Mouse (Mus musculus): ENCODE results near the gene Ptprk. TPM values are rescaled to one million over a fixed set of nuclear protein-coding genes. Genes with fewer than 3 reads are reported as not detected.

Gene Ptprk
- polyA plus RNA-seq, 1 experiment from 2014 or later = 31.1 TPM

- ATAC-seq = no peak
These were observed 270.6 kb downstream of the Ptprk start for GRCm38 (mm10) chr10:28345196-28345681.

GRCm38 (mm10) chr10:28365291-28365690, 290.7 kb downstream of the Ptprk start:
- Histone ChIP-seq H3K27me3 (replicated peaks; ENCODE audit: insufficient read depth, low read length) (no peaks in the 10 kb centered on the region), H3K4me2 (replicated peaks; ENCODE audit: low read depth, low read length) (no peak overlapping the region), H3K36me3 (ENCODE audit: insufficient read depth, low read length) (no peaks in the 10 kb centered on the region), H3K9me3 (ENCODE audit: low read length) (no peaks in the 10 kb centered on the region), H3K4me3 (ENCODE audit: low read depth, low read length) (no peak overlapping the region), H3K9ac (replicated peaks; ENCODE audit: low read depth) (no peak overlapping the region), H3K4me1 (ENCODE audit: insufficient read depth, low read depth, low read length) (no peaks in the 10 kb centered on the region; the same call in 1 of the 2 replicates), H3K27ac (ENCODE audit: low read length) (no peak overlapping the region)
- no peak for TF ChIP-seq EP300 (IDR thresholded peaks at IDR 0.05)
- TF ChIP-seq CTCF (IDR thresholded peaks at IDR 0.05) = no peak
- 89% methylated on average over 6 of the region's 6 CpGs for WGBS
- no peak for DNase-seq (ENCODE audit: low spot score)
- no peak for ATAC-seq

More at GRCm38 (mm10) chr10:28345196-28345681, 270.6 kb downstream of the Ptprk start:
- no peak overlapping the region for H3K4me3 ChIP-seq (ENCODE audit: low read depth, low read length)
- H3K4me1 ChIP-seq (ENCODE audit: insufficient read depth, low read depth, low read length) = no peaks in the 10 kb centered on the region
- no peak overlapping the region for H3K27ac ChIP-seq (ENCODE audit: low read length)
- no peaks in the 10 kb centered on the region for H3K9me3 ChIP-seq (ENCODE audit: low read length)
- 89% methylated on average over 8 of the region's 8 CpGs for WGBS
- DNase-seq (ENCODE audit: low spot score) = no peak
- H3K4me2 ChIP-seq (replicated peaks; ENCODE audit: low read depth, low read length) = no peak overlapping the region
- no peak overlapping the region for H3K9ac ChIP-seq (replicated peaks; ENCODE audit: low read depth)
- no peaks in the 10 kb centered on the region for H3K27me3 ChIP-seq (replicated peaks; ENCODE audit: insufficient read depth, low read length)
- TF ChIP-seq CTCF (IDR thresholded peaks at IDR 0.05) (no peak), EP300 (IDR thresholded peaks at IDR 0.05) (no peak)
- no peaks in the 10 kb centered on the region for H3K36me3 ChIP-seq (ENCODE audit: insufficient read depth, low read length)

GRCm38 (mm10) chr10:28366065-28366677, 291.6 kb downstream of the Ptprk start:
- WGBS = 83% methylated on average over 5 of the region's 5 CpGs
- DNase-seq (ENCODE audit: low spot score) (no peak), ATAC-seq (no peak)
- Histone ChIP-seq H3K27me3 (replicated peaks; ENCODE audit: insufficient read depth, low read length) (no peaks in the 10 kb centered on the region), H3K4me1 (ENCODE audit: insufficient read depth, low read depth, low read length) (no peaks in the 10 kb centered on the region; the same call in 1 of the 2 replicates), H3K9ac (replicated peaks; ENCODE audit: low read depth) (no peak overlapping the region), H3K27ac (ENCODE audit: low read length) (no peak overlapping the region), H3K4me2 (replicated peaks; ENCODE audit: low read depth, low read length) (no peak overlapping the region), H3K4me3 (ENCODE audit: low read depth, low read length) (no peak overlapping the region), H3K36me3 (ENCODE audit: insufficient read depth, low read length) (no peaks in the 10 kb centered on the region), H3K9me3 (ENCODE audit: low read length) (no peaks in the 10 kb centered on the region)
- TF ChIP-seq CTCF (IDR thresholded peaks at IDR 0.05) = no peak

- H3K27ac ChIP-seq (ENCODE audit: low read length) = no peak overlapping the region
- H3K36me3 ChIP-seq (ENCODE audit: insufficient read depth, low read length) = no peaks in the 10 kb centered on the region
- TF ChIP-seq CTCF (IDR thresholded peaks at IDR 0.05) = no peak
- no peak overlapping the region for H3K4me3 ChIP-seq (ENCODE audit: low read depth, low read length)
- WGBS = 54% methylated on average over 2 of the region's 2 CpGs
- no peaks in the 10 kb centered on the region; the same call in 1 of the 2 replicates for H3K4me1 ChIP-seq (ENCODE audit: insufficient read depth, low read depth, low read length)
- no peak for ATAC-seq
- H3K9ac ChIP-seq (replicated peaks; ENCODE audit: low read depth) = no peak overlapping the region
- no peaks in the 10 kb centered on the region for H3K27me3 ChIP-seq (replicated peaks; ENCODE audit: insufficient read depth, low read length)
- no peak for DNase-seq (ENCODE audit: low spot score)
- H3K9me3 ChIP-seq (ENCODE audit: low read length) = no peaks in the 10 kb centered on the region
- H3K4me2 ChIP-seq (replicated peaks; ENCODE audit: low read depth, low read length) = no peak overlapping the region
These were observed 295.2 kb downstream of the Ptprk start for GRCm38 (mm10) chr10:28369808-28370207.

- Histone ChIP-seq H3K27ac (ENCODE audit: low read length) (no peak overlapping the region), H3K4me3 (ENCODE audit: low read depth, low read length) (no peak overlapping the region), H3K9ac (replicated peaks; ENCODE audit: low read depth) (no peak overlapping the region), H3K27me3 (replicated peaks; ENCODE audit: insufficient read depth, low read length) (no peaks in the 10 kb centered on the region), H3K4me1 (ENCODE audit: insufficient read depth, low read depth, low read length) (no peaks in the 10 kb centered on the region; the same call in 1 of the 2 replicates), H3K4me2 (replicated peaks; ENCODE audit: low read depth, low read length) (no peak overlapping the region), H3K9me3 (ENCODE audit: low read length) (no peaks in the 10 kb centered on the region), H3K36me3 (ENCODE audit: insufficient read depth, low read length) (no peaks in the 10 kb centered on the region)
- TF ChIP-seq CTCF (IDR thresholded peaks at IDR 0.05) (no peak), EP300 (IDR thresholded peaks at IDR 0.05) (no peak)
- DNase-seq (ENCODE audit: low spot score) (no peak), ATAC-seq (no peak)
- WGBS = 83% methylated on average over 1 of the region's 1 CpGs
These were observed 300.3 kb downstream of the Ptprk start for GRCm38 (mm10) chr10:28374874-28375273.

GRCm38 (mm10) chr10:28379752-28380488, 305.3 kb downstream of the Ptprk start:
- H3K4me3 ChIP-seq (ENCODE audit: low read depth, low read length) = no peak overlapping the region
- H3K9ac ChIP-seq (replicated peaks; ENCODE audit: low read depth) = no peak overlapping the region
- H3K27ac ChIP-seq (ENCODE audit: low read length) = no peak overlapping the region
- H3K36me3 ChIP-seq (ENCODE audit: insufficient read depth, low read length) = 0 out of 2 replicates have a peak, but pooled peaks cover 4% of the 10 kb centered on the region
- H3K4me2 ChIP-seq (replicated peaks; ENCODE audit: low read depth, low read length) = no peak overlapping the region
- H3K27me3 ChIP-seq (replicated peaks; ENCODE audit: insufficient read depth, low read length) = no peaks in the 10 kb centered on the region
- ATAC-seq = no peak
- no peak for DNase-seq (ENCODE audit: low spot score)
- H3K9me3 ChIP-seq (ENCODE audit: low read length) = no peaks in the 10 kb centered on the region
- no peaks in the 10 kb centered on the region for H3K4me1 ChIP-seq (ENCODE audit: insufficient read depth, low read depth, low read length)
- 89% methylated on average over 7 of the region's 7 CpGs for WGBS
- no peak for TF ChIP-seq EP300 (IDR thresholded peaks at IDR 0.05)
- no peak for TF ChIP-seq CTCF (IDR thresholded peaks at IDR 0.05)

Measured in lung, postnatal 0 days (tissue).